Mouse (Mus musculus) heart, embryonic 13.5 days (tissue): ENCODE measurements around the gene Layn. TPM values are rescaled to one million over a fixed set of nuclear protein-coding genes. Genes with fewer than 3 reads are reported as not detected.

Experiments
- ATAC-seq: fragments of 200-750 bp; cut with Nextera tagmentation; 2 replicates; pipeline ENCODE4 v1.8.0; 2017; ENCODE audit warnings: moderate TSS enrichment; ENCODE audit not compliant: insufficient number of reproducible peaks, low FRiP score, low TSS enrichment; ENCODE audit errors: extremely low read depth
- H3K27ac ChIP-seq: fragments of 300-500 bp; sonication (generic); replicated peaks from 2 replicates; pipeline ENCODE4 v1.5.1; 2015; ENCODE audit warnings: moderate library complexity, mild to moderate bottlenecking, inconsistent platforms
- H3K27me3 ChIP-seq: fragments of 300-500 bp; sonication (generic); replicated peaks from 2 replicates; pipeline ENCODE4 v1.6.1; 2015; ENCODE audit warnings: mild to moderate bottlenecking, inconsistent platforms
- H3K36me3 ChIP-seq: fragments of 300-500 bp; sonication (generic); 2 replicates; pipeline ENCODE4 v1.6.1; 2015; ENCODE audit warnings: mild to moderate bottlenecking, inconsistent platforms
- H3K4me1 ChIP-seq: fragments of 300-500 bp; sonication (generic); 2 replicates; pipeline ENCODE4 v1.6.1; 2015; ENCODE audit warnings: inconsistent platforms
- H3K4me2 ChIP-seq: fragments of 300-500 bp; sonication (generic); 2 replicates; pipeline ENCODE4 v1.6.1; 2015; ENCODE audit warnings: inconsistent platforms, mild to moderate bottlenecking, moderate library complexity
- H3K4me3 ChIP-seq: fragments of 300-500 bp; sonication (generic); 2 replicates; pipeline ENCODE4 v1.5.1; 2015; ENCODE audit warnings: moderate library complexity, mild to moderate bottlenecking, inconsistent platforms
- H3K9ac ChIP-seq: fragments of 300-500 bp; sonication (generic); 2 replicates; pipeline ENCODE4 v1.6.1; 2015; ENCODE audit warnings: inconsistent platforms, mild to moderate bottlenecking, moderate library complexity
- H3K9me3 ChIP-seq: fragments of 300-500 bp; sonication (generic); 2 replicates; pipeline ENCODE4 v1.6.1; 2016; ENCODE audit warnings: inconsistent platforms
- WGBS: fragments of 180-500 bp; shearing (Covaris S2); methylation state at CpG from one replicate; pipeline ENCODE4 v1.1.7; 2015; ENCODE audit warnings: mixed read lengths; 5-methylcytosine and 5-hydroxymethylcytosine counted together
- polyA plus RNA-seq: library from polyadenylated mRNA; unstranded; fragments of >200 nt; fragmentation: Nextera tagmentation; extraction: Ambion mirVana; gene quantifications from 2 replicates; pipeline ENCODE4 v1.2.1, GENCODE M21; 2015

The Layn gene
- polyA plus RNA-seq, 1 experiment from 2014 or later, result 8.3 TPM

DNA sequence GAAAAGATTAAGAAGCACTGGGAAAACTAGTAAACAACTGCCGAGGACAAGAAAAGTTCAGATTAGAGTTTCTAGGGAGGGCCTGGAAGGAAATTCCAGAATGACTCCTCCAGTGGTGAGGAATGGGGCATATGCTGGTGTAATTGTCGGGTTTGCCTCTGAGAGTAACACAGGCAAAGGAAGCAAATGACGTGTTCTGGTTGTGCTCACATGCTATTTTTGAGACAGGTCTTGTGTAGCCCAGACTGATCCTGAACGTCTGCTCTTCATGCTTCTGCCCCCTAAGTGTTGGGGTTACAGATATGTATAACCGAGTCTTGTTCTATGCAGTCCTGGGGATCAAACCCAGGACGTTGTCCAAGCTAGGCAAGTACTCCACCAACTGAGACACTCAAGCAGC lies 45.3 kb downstream of the Layn start:
- H3K4me2 ChIP-seq, result no peak overlapping the region
- peak overlapping the region; percentile 16; the same call in 1 of the 2 replicates for H3K27ac ChIP-seq
- peaks cover 13% of the 10 kb centered on the region for H3K4me1 ChIP-seq
- WGBS, result 41% methylated on average over 6 of the region's 6 CpGs
- H3K9ac ChIP-seq, result no peak overlapping the region
- ATAC-seq, result no peak
- H3K36me3 ChIP-seq, result no peaks in the 10 kb centered on the region
- H3K27me3 ChIP-seq, result no peaks in the 10 kb centered on the region
- H3K4me3 ChIP-seq, result no peak overlapping the region
- no peaks in the 10 kb centered on the region for H3K9me3 ChIP-seq

DNA sequence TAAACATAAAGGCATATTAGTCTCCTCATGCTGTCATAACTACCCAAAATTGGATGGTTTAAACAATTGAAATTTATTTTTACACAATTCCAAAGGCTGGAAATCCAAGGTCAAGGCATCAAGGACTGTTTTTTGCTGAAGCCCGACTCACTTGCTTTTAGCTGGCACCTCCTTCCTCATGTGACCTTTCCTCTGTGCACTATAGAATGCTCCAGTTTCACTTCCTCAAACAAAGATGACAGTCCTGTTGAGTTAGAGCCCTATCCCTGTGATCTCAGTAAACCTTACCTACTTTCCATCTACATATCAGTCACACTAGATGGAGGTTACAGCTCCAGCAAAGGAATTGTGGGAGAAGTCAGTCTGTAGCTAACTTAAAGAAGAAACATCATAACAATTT lies 46.7 kb downstream of the Layn start:
- no peaks in the 10 kb centered on the region for H3K27me3 ChIP-seq
- no peak overlapping the region for H3K4me3 ChIP-seq
- H3K36me3 ChIP-seq, result no peaks in the 10 kb centered on the region
- no peaks in the 10 kb centered on the region for H3K9me3 ChIP-seq
- no peak overlapping the region for H3K4me2 ChIP-seq
- H3K4me1 ChIP-seq, result peaks cover 7% of the 10 kb centered on the region; the same call in 1 of the 2 replicates
- no peak for ATAC-seq
- H3K27ac ChIP-seq, result no peak overlapping the region
- WGBS, result 39% methylated on average over 1 of the region's 1 CpGs
- H3K9ac ChIP-seq, result no peak overlapping the region

DNA sequence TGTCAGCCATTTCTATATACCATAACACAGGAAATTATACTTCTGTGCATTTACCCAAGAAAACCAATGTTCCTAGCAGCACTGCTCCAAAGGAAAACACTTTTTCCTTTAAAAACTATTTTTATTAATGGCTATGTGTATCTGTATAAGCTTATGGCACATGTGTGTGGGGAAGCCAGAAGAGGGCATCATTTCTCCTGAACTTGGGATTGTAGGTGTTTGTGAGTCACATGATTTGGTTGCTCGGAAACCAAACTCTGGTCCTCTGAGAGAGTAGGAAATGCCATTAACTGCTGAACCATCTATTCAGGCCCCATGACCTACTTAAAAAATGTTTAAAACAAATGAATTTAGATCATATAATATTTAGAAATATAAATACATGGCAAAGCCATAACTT lies 49.9 kb downstream of the Layn start:
- no peak overlapping the region for H3K4me2 ChIP-seq
- no peak overlapping the region for H3K9ac ChIP-seq
- no peak overlapping the region for H3K4me3 ChIP-seq
- 84% methylated on average over 1 of the region's 1 CpGs for whole genome bisulfite sequencing
- ATAC-seq, result no peak
- peaks cover 6% of the 10 kb centered on the region; the same call in 1 of the 2 replicates for H3K4me1 ChIP-seq
- H3K9me3 ChIP-seq, result no peaks in the 10 kb centered on the region
- no peaks in the 10 kb centered on the region for H3K36me3 ChIP-seq
- H3K27me3 ChIP-seq, result no peaks in the 10 kb centered on the region
- no peak overlapping the region for H3K27ac ChIP-seq

DNA sequence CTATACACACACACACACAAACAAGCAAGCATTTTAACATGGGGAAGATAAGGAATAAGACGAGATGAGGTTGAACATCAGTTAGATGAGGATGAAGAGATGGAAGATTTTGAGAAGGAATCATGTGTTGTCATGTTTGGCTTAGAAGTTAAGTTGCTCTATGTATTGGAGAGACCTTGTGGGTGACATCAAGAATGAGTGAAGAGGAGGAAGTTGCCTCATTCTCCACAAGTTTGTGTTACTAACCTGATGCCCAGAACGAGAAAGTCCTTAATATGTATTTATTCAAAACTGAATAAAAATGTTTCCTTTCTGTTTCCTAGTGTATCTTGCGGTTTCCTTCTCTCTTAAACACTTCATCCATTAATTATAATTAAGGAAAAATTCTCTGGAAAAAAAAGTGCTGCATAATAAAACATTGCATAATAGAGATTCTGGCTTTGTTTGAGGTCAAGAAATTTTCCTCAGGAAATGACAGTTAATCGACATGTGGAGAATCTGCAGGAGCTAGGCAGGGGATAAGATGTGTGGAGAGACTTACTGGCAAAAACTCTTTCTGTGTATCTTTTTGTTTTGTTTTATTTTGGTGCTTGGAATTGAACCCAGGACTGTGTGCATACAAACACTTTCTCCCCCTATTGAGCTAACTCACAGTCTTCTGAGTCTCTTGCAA lies 55.6 kb downstream of the Layn start:
- ATAC-seq, result no peak
- WGBS, result 79% methylated on average over 4 of the region's 4 CpGs
- Histone ChIP-seq H3K36me3 (no peaks in the 10 kb centered on the region), H3K9ac (no peak overlapping the region), H3K4me1 (peaks cover 7% of the 10 kb centered on the region; the same call in 1 of the 2 replicates), H3K27ac (no peak overlapping the region), H3K9me3 (no peaks in the 10 kb centered on the region), H3K4me3 (no peak overlapping the region), H3K4me2 (no peak overlapping the region), H3K27me3 (no peaks in the 10 kb centered on the region)

DNA sequence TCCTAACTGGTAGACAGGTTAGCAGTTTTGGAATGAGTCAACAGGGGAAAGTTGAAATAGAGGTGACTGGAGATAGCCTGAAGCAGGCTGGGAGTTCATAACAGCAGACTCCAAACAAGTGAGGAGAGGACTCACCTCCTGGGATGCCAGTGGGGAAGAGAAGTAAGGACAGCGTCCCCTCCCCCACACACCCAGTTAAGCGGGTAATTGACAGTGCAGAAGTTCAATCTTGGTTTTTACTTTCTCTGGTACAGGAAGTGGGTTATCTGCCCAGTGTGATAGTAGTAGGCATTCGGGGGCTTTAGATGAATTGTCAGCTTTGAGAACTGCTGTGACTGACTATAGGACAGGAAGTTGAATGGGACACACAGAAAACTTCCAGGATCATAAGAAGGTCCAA lies 56.5 kb downstream of the Layn start:
- 46% methylated on average over 3 of the region's 3 CpGs for WGBS

DNA sequence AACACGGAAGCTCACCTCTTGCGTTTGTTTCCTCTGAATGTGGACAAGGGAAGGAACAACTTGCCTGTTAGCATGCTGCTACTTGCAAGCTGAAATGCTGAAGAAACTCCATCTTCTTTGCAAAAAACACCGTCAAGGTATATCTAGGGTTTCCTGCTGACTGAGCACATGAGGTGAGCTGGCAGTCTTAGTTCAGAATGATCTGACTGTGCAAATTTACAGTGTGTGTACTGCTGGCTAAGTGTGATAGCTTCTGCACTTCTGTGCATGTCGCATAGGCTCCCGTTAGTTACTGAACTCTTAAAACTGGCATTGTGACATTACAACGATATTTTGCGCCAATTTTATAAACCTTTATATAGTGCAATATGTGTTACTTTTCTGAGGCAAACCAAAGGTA lies 57.2 kb downstream of the Layn start:
- 70% methylated on average over 7 of the region's 7 CpGs for WGBS
- no peak overlapping the region for H3K27ac ChIP-seq
- no peaks in the 10 kb centered on the region for H3K27me3 ChIP-seq
- H3K9me3 ChIP-seq, result no peaks in the 10 kb centered on the region
- no peak overlapping the region for H3K4me3 ChIP-seq
- ATAC-seq, result no peak
- no peak overlapping the region for H3K9ac ChIP-seq
- H3K36me3 ChIP-seq, result no peaks in the 10 kb centered on the region
- H3K4me2 ChIP-seq, result no peak overlapping the region
- H3K4me1 ChIP-seq, result peaks cover 14% of the 10 kb centered on the region

More for the DNA sequence above, 56.5 kb downstream of the Layn start:
- Histone ChIP-seq H3K4me2 (no peak overlapping the region), H3K27me3 (no peaks in the 10 kb centered on the region), H3K4me1 (peaks cover 14% of the 10 kb centered on the region), H3K36me3 (no peaks in the 10 kb centered on the region), H3K4me3 (no peak overlapping the region), H3K9me3 (no peaks in the 10 kb centered on the region), H3K9ac (no peak overlapping the region), H3K27ac (no peak overlapping the region)
- ATAC-seq, result no peak

DNA sequence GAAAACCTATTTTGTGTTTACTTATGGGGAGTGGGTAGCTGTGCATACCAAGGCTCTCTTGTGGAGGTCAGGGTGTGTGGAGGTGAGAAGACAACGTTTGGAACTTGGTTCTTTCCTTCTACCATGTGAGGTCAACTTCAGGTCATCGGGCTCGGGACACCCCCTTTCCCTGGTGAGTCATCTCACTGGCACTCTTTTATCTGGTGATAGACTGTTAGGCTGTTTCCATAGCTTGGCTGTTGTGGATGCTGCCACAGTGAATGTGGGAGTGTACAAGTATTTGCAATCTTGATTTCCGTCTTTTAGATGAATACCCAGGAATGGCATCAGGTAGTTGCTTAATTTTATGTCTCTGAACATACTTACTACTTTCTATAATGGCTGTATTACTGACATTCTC lies 61.2 kb downstream of the Layn start:
- Histone ChIP-seq H3K36me3 (no peaks in the 10 kb centered on the region), H3K9me3 (no peaks in the 10 kb centered on the region), H3K27me3 (no peaks in the 10 kb centered on the region), H3K4me2 (no peak overlapping the region), H3K4me1 (peaks cover 12% of the 10 kb centered on the region), H3K27ac (no peak overlapping the region), H3K9ac (no peak overlapping the region), H3K4me3 (no peak overlapping the region)
- no peak for ATAC-seq
- WGBS, result 14% methylated on average over 4 of the region's 4 CpGs

DNA sequence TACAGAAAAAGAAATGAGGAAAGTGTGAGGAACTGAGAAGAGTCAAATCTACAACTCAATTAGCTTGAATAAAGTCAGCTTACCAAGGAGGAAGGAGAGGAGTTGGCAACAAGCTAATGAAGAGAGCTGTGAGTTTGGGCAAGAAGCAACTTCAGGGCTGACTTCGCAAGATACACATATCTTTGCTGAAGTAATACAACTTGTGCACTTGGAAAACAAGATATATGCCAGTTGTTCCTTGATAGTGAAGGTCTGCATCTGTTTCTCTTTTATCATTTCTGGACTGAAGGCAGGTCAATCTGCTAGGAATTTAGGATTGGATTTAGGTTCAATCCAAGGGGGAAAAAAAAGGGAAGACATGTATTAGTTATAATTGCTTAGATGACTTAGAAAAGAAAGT lies 63.2 kb downstream of the Layn start:
- H3K9me3 ChIP-seq, result no peaks in the 10 kb centered on the region
- no peak overlapping the region for H3K9ac ChIP-seq
- no peaks in the 10 kb centered on the region for H3K27me3 ChIP-seq
- no peaks in the 10 kb centered on the region for H3K36me3 ChIP-seq
- no peak overlapping the region for H3K4me3 ChIP-seq
- 66% methylated on average over 1 of the region's 1 CpGs for WGBS
- H3K27ac ChIP-seq, result no peak overlapping the region
- no peak for ATAC-seq
- H3K4me1 ChIP-seq, result peaks cover 11% of the 10 kb centered on the region
- H3K4me2 ChIP-seq, result no peak overlapping the region

DNA sequence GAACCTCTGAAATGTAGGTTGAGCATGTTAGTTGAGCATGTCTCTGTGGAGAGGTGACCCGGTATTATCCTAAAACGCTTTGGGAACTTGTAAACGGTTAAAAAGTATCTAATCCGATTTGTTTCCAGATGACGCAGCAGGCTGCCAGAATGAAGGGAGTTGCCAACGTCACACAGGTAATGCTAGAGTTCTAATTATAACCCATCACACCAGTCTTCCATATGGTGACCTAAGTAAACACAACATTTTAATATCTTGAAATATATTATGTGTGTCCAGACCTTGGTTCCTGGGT lies 67.3 kb downstream of the Layn start:
- WGBS, result 4% methylated on average over 6 of the region's 6 CpGs
- peak overlapping the region; percentile 77 for H3K4me2 ChIP-seq
- H3K4me3 ChIP-seq, result peak overlapping the region; percentile 92
- H3K4me1 ChIP-seq, result peaks cover 19% of the 10 kb centered on the region
- no peak for ATAC-seq
- H3K36me3 ChIP-seq, result no peaks in the 10 kb centered on the region
- H3K9me3 ChIP-seq, result no peaks in the 10 kb centered on the region
- H3K9ac ChIP-seq, result peak overlapping the region; percentile 75
- H3K27ac ChIP-seq, result no peak overlapping the region
- no peaks in the 10 kb centered on the region for H3K27me3 ChIP-seq

DNA sequence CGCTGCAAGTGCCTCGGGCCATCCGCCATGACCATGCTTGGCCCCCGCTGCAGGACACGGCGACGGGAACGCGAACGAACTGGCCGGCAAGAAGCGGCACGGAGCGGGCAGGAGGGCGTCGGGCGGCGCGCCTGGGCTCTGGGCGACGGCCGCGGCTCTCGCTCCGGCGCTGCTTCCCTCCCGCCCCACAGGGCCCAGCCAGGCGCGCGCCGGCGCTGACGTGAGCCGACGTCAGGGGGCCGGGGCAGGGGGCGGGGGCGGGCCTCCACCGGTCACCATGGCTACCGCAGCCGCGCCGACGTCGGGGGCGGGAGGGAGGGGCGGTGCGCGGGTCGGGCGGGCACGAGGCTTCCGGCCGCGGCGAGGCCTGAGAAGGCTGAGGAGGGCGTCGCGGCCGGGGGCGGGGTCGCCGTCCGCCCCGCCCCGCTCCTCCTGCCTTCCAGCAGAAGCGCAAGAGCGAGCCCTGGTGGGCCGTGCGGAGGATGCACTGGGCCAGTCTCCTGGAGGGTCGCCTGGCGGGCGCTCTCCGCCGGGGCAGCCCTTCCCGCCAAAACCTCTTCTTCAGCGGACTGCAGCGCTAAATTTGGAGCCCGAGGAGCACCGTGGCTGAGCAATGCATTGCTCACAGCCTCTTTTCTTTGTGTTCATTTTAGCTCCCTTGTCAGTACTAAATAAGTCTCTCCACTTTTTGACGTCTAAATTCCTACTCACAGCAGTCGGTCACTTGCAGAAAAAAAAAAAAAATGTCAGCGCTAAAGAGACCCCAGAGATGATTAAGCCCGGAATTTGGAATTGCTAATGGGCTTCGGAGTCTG lies 67.8 kb downstream of the Layn start, which contains the start of gene Sik2:
TSS of gene Sik2 (minus strand) at position 233 of the 815 bp plus-strand sequence.
- H3K36me3 ChIP-seq, result no peaks in the 10 kb centered on the region
- no peaks in the 10 kb centered on the region for H3K27me3 ChIP-seq
- peak within 1 kb of the TSS; percentile 92 for H3K4me3 ChIP-seq
- ATAC-seq, result peak; percentile 94
- H3K4me2 ChIP-seq, result peak within 1 kb of the TSS; percentile 89
- H3K9me3 ChIP-seq, result no peaks in the 10 kb centered on the region
- H3K27ac ChIP-seq, result peak within 1 kb of the TSS; percentile 91
- peaks cover 21% of the 10 kb centered on the region for H3K4me1 ChIP-seq
- peak within 1 kb of the TSS; percentile 96 for H3K9ac ChIP-seq
- under 1% methylated on average over 54 of the region's 85 CpGs for WGBS

DNA sequence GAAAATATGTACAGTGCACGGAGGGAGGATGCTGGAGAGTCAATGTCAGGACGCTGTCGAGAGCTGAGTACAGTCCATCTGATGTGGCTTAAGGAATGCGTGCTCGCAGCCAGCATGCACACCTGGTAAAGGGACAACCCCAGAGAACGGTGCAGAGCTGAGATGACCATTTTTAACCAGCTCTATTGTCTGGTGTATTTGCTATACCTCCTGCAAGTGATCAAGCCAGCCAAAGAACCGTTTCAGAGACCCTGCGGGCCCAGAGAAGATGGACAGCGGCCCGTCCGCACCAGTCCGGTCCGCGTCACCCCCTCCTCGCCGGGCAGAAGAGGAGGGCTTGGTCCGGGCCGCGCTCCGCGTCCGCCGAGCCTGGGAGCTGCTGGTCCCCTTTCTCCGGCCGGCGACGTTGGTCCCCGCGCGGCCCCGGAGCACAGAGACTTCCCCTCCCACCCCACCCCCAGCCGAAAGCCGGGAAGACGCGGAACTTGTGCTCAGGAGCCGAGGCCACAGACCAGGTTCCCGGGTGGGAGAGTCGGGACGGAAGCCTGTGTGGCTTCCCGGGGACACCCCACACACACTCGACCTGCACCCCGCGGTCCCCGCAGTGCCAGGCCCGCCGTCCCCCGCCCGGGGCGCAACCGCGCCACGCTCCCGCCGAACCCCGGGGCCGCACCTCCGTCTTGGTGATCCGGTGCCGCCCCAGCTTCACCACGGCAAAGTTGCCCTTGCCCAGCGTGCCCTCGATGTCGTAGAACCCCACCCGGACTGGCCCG lies 68.6 kb downstream of the Layn start:
- Histone ChIP-seq H3K4me3 (peak overlapping the region; percentile 92), H3K9me3 (no peaks in the 10 kb centered on the region), H3K27me3 (no peaks in the 10 kb centered on the region), H3K4me1 (peaks cover 21% of the 10 kb centered on the region), H3K9ac (peak overlapping the region; percentile 96), H3K27ac (peak overlapping the region; percentile 91), H3K4me2 (peak overlapping the region; percentile 89), H3K36me3 (no peaks in the 10 kb centered on the region)
- ATAC-seq, result peak; percentile 51
- WGBS, result under 1% methylated on average over 57 of the region's 65 CpGs
